Mouse (Mus musculus) megakaryocyte progenitor cell, adult 5-6 weeks (primary cell): ENCODE data around the gene Selenon. TPM values are rescaled to one million over a fixed set of nuclear protein-coding genes. Genes with fewer than 3 reads are reported as not detected.
"Not testable (repeated sequence)": the region's sequence is repeated elsewhere in the genome, so short reads cannot be mapped to it uniquely, and the experiment has no call there.

Source experiments
- ATAC-seq: replicated peaks from 2 replicates; pipeline ENCODE4 v1.8.0; 2016; ENCODE audit warnings: mild to moderate bottlenecking, moderate TSS enrichment, inconsistent platforms; ENCODE audit not compliant: poor library complexity
- total RNA-seq, 2 experiments: library from RNA; stranded (forward) in 1 of 2; stranded (reverse) in 1 of 2; fragments of 157-497, 149-512 nt in 1 of 2; fragments of 200-1000 nt in 1 of 2; gene quantifications; 2 replicates each; pipeline versions ENCODE4 v1.2.3 to v1.2.4; 2015 to 2017

Selenon gene
- total RNA-seq, 2 experiments from 2014 or later, result 6.0 to 32.8 TPM

GRCm38 (mm10) chr4:134511730-134512129 lies 40.2 kb downstream of the Selenon start:
- ATAC-seq, result no peak

GRCm38 (mm10) chr4:134510845-134511411 lies 41.0 kb downstream of the Selenon start, which contains the start of gene Aunip:
Gene Aunip, plus strand, starts transcription at chr4:134510999.
- ATAC-seq, result peak; percentile 86

GRCm38 (mm10) chr4:134510396-134510795 lies 41.6 kb downstream of the Selenon start:
- ATAC-seq, result no peak

- ATAC-seq, result no peak
Measured at GRCm38 (mm10) chr4:134506713-134507112, 45.3 kb downstream of the Selenon start.

- ATAC-seq, result peak; percentile 81
Measured at GRCm38 (mm10) chr4:134505966-134506594, 45.9 kb downstream of the Selenon start.

GRCm38 (mm10) chr4:134505303-134505789 lies 46.6 kb downstream of the Selenon start:
- no peak for ATAC-seq

GRCm38 (mm10) chr4:134503686-134504357 lies 48.1 kb downstream of the Selenon start:
- peak; percentile 61 for ATAC-seq

GRCm38 (mm10) chr4:134501095-134501494 lies 50.9 kb downstream of the Selenon start:
- ATAC-seq, result no peak

- not testable (repeated sequence) for ATAC-seq
Measured at GRCm38 (mm10) chr4:134498983-134499382, 53.0 kb downstream of the Selenon start.

GRCm38 (mm10) chr4:134497986-134498731 lies 53.8 kb downstream of the Selenon start:
- ATAC-seq, result no peak

- peak; percentile 4; the same call in 1 of the 2 replicates for ATAC-seq
Measured at GRCm38 (mm10) chr4:134497223-134497622, 54.7 kb downstream of the Selenon start.

GRCm38 (mm10) chr4:134496595-134497210 lies 55.3 kb downstream of the Selenon start, which contains the start of gene Paqr7:
Gene Paqr7, plus strand, starts transcription at chr4:134496697.
- peak; percentile 66 for ATAC-seq

- no peak for ATAC-seq
Measured at GRCm38 (mm10) chr4:134495546-134495923, 56.4 kb downstream of the Selenon start.

- peak; percentile 56 for ATAC-seq
Measured at GRCm38 (mm10) chr4:134494780-134495545, 57.0 kb downstream of the Selenon start.

- not testable (repeated sequence) for ATAC-seq
Measured at GRCm38 (mm10) chr4:134494161-134494560, 57.8 kb downstream of the Selenon start.

- 0 out of 2 replicates have a peak, but pooled peaks have one; percentile 30 for ATAC-seq
Measured at GRCm38 (mm10) chr4:134491716-134492115, 60.2 kb downstream of the Selenon start.

- ATAC-seq, result no peak
Measured at GRCm38 (mm10) chr4:134489986-134490665, 61.8 kb downstream of the Selenon start.

- ATAC-seq, result no peak
Measured at GRCm38 (mm10) chr4:134488211-134488610, 63.8 kb downstream of the Selenon start.
